Mouse (Mus musculus) hindbrain, postnatal 0 days (tissue): Measurements from ENCODE around the gene Lsm4. TPM values are rescaled to one million over a fixed set of nuclear protein-coding genes. Genes with fewer than 3 reads are reported as not detected.
A peak's percentile ranks its signal among the peaks of the same experiment; 100 is the strongest.

Experiments used
- ATAC-seq: fragments of 200-750 bp; cut with Nextera tagmentation; 2 replicates; pipeline ENCODE4 v1.8.0; 2017; ENCODE audit warnings: mild to moderate bottlenecking, moderate TSS enrichment, moderate library complexity
- DNase-seq: peaks from one replicate; pipeline ENCODE4 v3.0.0-alpha.2; 2015; ENCODE audit warnings: low spot score
- H3K27ac ChIP-seq: fragments of 300-500 bp; sonication (generic); 2 replicates; pipeline ENCODE4 v1.5.1; 2014; ENCODE audit warnings: mild to moderate bottlenecking
- H3K27me3 ChIP-seq: fragments of 300-500 bp; sonication (generic); 2 replicates; pipeline ENCODE4 v1.6.1; 2014; ENCODE audit warnings: low read length, mixed read lengths; ENCODE audit not compliant: insufficient read depth
- H3K36me3 ChIP-seq: fragments of 300-500 bp; sonication (generic); 2 replicates; pipeline ENCODE4 v1.6.1; 2014; ENCODE audit warnings: low read length, mixed read lengths; ENCODE audit not compliant: insufficient read depth
- H3K4me1 ChIP-seq: fragments of 300-500 bp; sonication (generic); 2 replicates; pipeline ENCODE4 v1.6.1; 2014; ENCODE audit warnings: antibody characterized with exemption, low read length, mixed read lengths; ENCODE audit not compliant: insufficient read depth
- H3K4me2 ChIP-seq: fragments of 300-500 bp; sonication (generic); 2 replicates; pipeline ENCODE4 v1.6.1; 2014; ENCODE audit warnings: low read depth, mild to moderate bottlenecking, low read length, moderate library complexity, mixed read lengths
- H3K4me3 ChIP-seq: fragments of 300-500 bp; sonication (generic); 2 replicates; pipeline ENCODE4 v1.5.1; 2014; ENCODE audit warnings: low read length
- H3K9ac ChIP-seq: fragments of 300-500 bp; sonication (generic); replicated peaks from 2 replicates; pipeline ENCODE4 v1.6.1; 2014; ENCODE audit warnings: mild to moderate bottlenecking, low read length, moderate library complexity, mixed read lengths
- H3K9me3 ChIP-seq: fragments of 300-500 bp; sonication (generic); 2 replicates; pipeline ENCODE4 v1.6.1; 2016; ENCODE audit warnings: low read length, mixed read lengths
- CTCF ChIP-seq: IDR thresholded peaks from 2 replicates; pipeline ENCODE4 v1.5.1; 2016; ENCODE audit warnings: antibody characterized with exemption, control low read depth, low read depth
- WGBS: fragments of 180-500 bp; shearing (Covaris S2); extraction: QIAGEN DNeasy Blood & Tissue Kit; methylation state at CpG from one replicate; pipeline ENCODE4 v1.1.7; 2014; 5-methylcytosine and 5-hydroxymethylcytosine counted together
- polyA plus RNA-seq: library from polyadenylated mRNA; unstranded; fragments of >200 nt; fragmentation: Nextera tagmentation; extraction: Ambion mirVana; gene quantifications from 2 replicates; pipeline ENCODE4 v1.2.1, GENCODE M21; 2015
- total RNA-seq: library from RNA; depleted of rRNA; stranded (reverse); fragments of >200 nt; gene quantifications from 2 replicates; pipeline ENCODE4 v1.2.3, GENCODE M21; 2014

The Lsm4 gene
- total and polyA plus RNA-seq, 2 experiments from 2014 or later = 188 to 301 TPM

- TF ChIP-seq CTCF = no peak
- Histone ChIP-seq H3K36me3 (no peaks in the 10 kb centered on the region), H3K27me3 (no peaks in the 10 kb centered on the region), H3K9me3 (no peaks in the 10 kb centered on the region), H3K4me1 (peaks cover 6% of the 10 kb centered on the region), H3K4me2 (0 out of 2 replicates have a peak overlapping the region, but pooled peaks have one; percentile 59), H3K27ac (0 out of 2 replicates have a peak overlapping the region, but pooled peaks have one; percentile 64), H3K9ac (0 out of 2 replicates have a peak overlapping the region, but pooled peaks have one; percentile 9), H3K4me3 (peak overlapping the region; percentile 36; the same call in 1 of the 2 replicates)
- DNase-seq = peak; percentile 50
- WGBS = 16% methylated on average over 22 of the region's 22 CpGs
- ATAC-seq = peak; percentile 22; the same call in 1 of the 2 replicates
Measured at GRCm38 (mm10) chr8:70630532-70631381, 42.3 kb upstream of the Lsm4 start.

GRCm38 (mm10) chr8:70631436-70631835 lies 41.6 kb upstream of the Lsm4 start:
- ATAC-seq (no peak), DNase-seq (peak; percentile 43)
- H3K36me3 ChIP-seq = no peaks in the 10 kb centered on the region
- 11% methylated on average over 24 of the region's 24 CpGs for WGBS
- no peak overlapping the region for H3K4me3 ChIP-seq
- no peak overlapping the region for H3K27ac ChIP-seq
- H3K9ac ChIP-seq = no peak overlapping the region
- no peaks in the 10 kb centered on the region for H3K9me3 ChIP-seq
- H3K4me1 ChIP-seq = peaks cover 6% of the 10 kb centered on the region
- no peak overlapping the region for H3K4me2 ChIP-seq
- no peaks in the 10 kb centered on the region for H3K27me3 ChIP-seq
- no peak for TF ChIP-seq CTCF

GRCm38 (mm10) chr8:70632346-70632892 lies 40.6 kb upstream of the Lsm4 start, which contains the start of gene Gdf15:
Gene Gdf15, minus strand, starts transcription at chr8:70632456.
- Histone ChIP-seq H3K36me3 (no peaks in the 10 kb centered on the region), H3K9ac (no peak within 1 kb of the TSS), H3K4me1 (peaks cover 6% of the 10 kb centered on the region), H3K9me3 (no peaks in the 10 kb centered on the region), H3K27ac (no peak within 1 kb of the TSS), H3K4me3 (no peak within 1 kb of the TSS), H3K27me3 (no peaks in the 10 kb centered on the region), H3K4me2 (no peak within 1 kb of the TSS)
- no peak for TF ChIP-seq CTCF
- ATAC-seq (no peak), DNase-seq (no peak)
- WGBS = 83% methylated on average over 6 of the region's 6 CpGs

- Histone ChIP-seq H3K27ac (no peak overlapping the region), H3K9ac (no peak overlapping the region), H3K4me3 (no peak overlapping the region), H3K36me3 (no peaks in the 10 kb centered on the region), H3K27me3 (no peaks in the 10 kb centered on the region), H3K4me1 (peaks cover 6% of the 10 kb centered on the region), H3K4me2 (no peak overlapping the region), H3K9me3 (no peaks in the 10 kb centered on the region)
- TF ChIP-seq CTCF = no peak
- 46% methylated on average over 6 of the region's 6 CpGs for WGBS
- DNase-seq = no peak
- ATAC-seq = no peak
Measured at GRCm38 (mm10) chr8:70634066-70634465, 39.0 kb upstream of the Lsm4 start.

GRCm38 (mm10) chr8:70635527-70635926 lies 37.5 kb upstream of the Lsm4 start:
- H3K9ac ChIP-seq = no peak overlapping the region
- H3K27me3 ChIP-seq = no peaks in the 10 kb centered on the region
- H3K36me3 ChIP-seq = no peaks in the 10 kb centered on the region
- no peak for ATAC-seq
- H3K27ac ChIP-seq = no peak overlapping the region
- TF ChIP-seq CTCF = no peak
- WGBS = 67% methylated on average over 6 of the region's 6 CpGs
- no peak overlapping the region for H3K4me2 ChIP-seq
- DNase-seq = no peak
- no peaks in the 10 kb centered on the region for H3K9me3 ChIP-seq
- no peak overlapping the region for H3K4me3 ChIP-seq
- peaks cover 3% of the 10 kb centered on the region for H3K4me1 ChIP-seq

- no peak overlapping the region for H3K4me3 ChIP-seq
- no peak overlapping the region for H3K4me2 ChIP-seq
- no peaks in the 10 kb centered on the region for H3K27me3 ChIP-seq
- H3K36me3 ChIP-seq = no peaks in the 10 kb centered on the region
- WGBS = 62% methylated on average over 8 of the region's 8 CpGs
- H3K4me1 ChIP-seq = no peaks in the 10 kb centered on the region
- no peak for TF ChIP-seq CTCF
- no peak for ATAC-seq
- no peak overlapping the region for H3K9ac ChIP-seq
- DNase-seq = no peak
- no peaks in the 10 kb centered on the region for H3K9me3 ChIP-seq
- no peak overlapping the region for H3K27ac ChIP-seq
Measured at GRCm38 (mm10) chr8:70636838-70637237, 36.2 kb upstream of the Lsm4 start.
